Mouse (Mus musculus): ENCODE measurements around the gene Depdc5.

Gene Depdc5

DNA sequence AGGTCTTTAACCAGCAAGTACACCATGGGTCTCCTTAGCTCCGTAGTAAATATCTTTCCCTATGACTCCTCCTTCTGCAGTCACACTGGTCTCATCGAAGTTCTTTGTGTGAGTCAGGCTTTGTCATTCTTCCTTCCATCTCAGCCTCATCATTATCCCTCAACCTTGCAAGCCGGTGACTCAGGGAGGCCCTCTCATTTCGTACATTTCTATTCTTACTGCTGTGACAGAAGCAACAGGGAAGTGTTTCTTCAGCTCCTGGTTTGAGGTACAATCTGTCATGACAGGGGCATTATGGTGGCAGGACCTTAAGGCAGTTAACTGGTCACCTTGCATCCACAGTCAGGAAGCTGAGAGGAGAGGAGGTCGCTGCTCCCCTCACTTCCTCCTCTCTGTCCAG, 139.3 kb downstream of the Depdc5 start:
- peak; percentile 85 for DNase-seq (ENCODE audit: low read depth)

- DNase-seq (ENCODE audit: low read depth), result no peak
Observed at GRCm38 (mm10) chr5:33003500-33003899, 140.0 kb downstream of the Depdc5 start.

DNA sequence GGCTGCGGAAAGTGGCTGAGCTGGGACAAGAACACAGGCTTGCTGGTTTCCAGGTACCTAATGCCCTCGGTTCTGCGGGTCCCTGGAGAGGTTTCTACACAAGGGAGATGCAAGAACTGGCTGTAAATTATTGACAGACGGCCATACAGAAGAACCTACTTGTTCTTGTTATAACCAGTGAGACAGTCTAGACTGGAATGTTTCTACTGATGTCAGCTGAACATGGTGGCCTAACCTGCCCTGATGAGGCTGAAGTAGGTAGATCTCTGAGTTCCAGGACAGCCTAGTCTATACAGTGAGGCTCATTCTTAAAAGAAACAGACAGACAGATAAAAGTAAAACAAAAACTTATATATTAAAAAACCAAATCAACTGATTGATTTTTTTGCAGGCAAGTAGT, 140.6 kb downstream of the Depdc5 start:
- no peak for DNase-seq (ENCODE audit: low read depth)

DNA sequence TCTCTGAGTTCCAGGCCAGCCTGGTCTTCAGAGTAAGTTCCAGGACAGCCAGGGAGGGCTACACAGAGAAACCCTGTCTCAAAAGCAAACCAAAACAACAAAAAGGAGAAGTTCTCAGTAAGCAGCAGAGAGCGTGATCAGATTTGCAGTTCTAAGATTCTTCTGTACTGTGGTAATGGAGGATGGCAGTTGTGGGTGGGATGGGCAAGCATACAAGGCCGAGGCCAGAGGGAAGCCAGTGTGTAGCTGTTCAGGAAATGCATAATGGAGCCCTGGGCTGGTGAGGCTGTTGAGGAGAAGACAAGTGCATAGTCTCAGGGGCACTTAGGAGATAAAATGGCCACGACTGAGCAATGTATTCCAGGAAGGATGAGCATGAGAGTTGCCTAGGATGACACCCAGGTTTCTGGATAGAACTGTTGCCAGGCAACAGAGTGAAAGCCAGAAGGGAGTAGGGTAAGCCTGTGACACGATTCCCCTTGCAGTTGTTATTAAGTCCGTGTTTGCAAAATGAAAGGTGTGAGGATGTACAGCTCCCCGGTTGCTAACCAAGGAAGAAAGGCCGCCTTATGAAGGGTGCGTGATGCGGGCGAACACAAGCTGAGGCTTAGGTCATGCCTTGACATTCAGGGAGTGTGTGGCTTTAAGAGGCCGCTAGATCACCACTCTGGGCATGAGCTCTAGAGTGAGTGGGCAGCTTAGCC, 142.1 kb downstream of the Depdc5 start:
- DNase-seq (ENCODE audit: low read depth), result peak; percentile 63

DNA sequence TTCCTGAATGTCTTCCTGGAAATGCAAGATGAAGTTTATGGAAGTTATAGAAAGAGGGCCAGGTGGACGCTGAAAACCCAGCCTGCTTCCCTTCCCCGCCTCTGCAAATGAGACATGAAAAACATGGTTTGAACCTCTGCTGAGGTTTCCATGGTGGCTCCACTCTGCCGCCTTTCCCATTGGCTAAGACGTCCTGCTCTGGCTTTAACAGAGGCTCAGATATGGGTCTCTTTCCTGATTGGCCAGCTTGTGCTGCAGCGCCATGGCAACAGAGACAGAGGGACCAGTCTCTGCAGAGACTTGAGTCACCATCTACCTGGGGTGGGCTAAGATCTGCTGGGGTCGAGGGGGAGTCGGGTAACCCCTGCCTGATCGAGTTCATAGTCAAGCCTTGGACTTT, 143.2 kb downstream of the Depdc5 start:
- DNase-seq (ENCODE audit: low read depth), result no peak

GRCm38 (mm10) chr5:33007371-33007770, 143.9 kb downstream of the Depdc5 start:
- DNase-seq (ENCODE audit: low read depth), result peak; percentile 63

GRCm38 (mm10) chr5:33009301-33009700, 145.8 kb downstream of the Depdc5 start:
- DNase-seq (ENCODE audit: low read depth), result no peak

DNA sequence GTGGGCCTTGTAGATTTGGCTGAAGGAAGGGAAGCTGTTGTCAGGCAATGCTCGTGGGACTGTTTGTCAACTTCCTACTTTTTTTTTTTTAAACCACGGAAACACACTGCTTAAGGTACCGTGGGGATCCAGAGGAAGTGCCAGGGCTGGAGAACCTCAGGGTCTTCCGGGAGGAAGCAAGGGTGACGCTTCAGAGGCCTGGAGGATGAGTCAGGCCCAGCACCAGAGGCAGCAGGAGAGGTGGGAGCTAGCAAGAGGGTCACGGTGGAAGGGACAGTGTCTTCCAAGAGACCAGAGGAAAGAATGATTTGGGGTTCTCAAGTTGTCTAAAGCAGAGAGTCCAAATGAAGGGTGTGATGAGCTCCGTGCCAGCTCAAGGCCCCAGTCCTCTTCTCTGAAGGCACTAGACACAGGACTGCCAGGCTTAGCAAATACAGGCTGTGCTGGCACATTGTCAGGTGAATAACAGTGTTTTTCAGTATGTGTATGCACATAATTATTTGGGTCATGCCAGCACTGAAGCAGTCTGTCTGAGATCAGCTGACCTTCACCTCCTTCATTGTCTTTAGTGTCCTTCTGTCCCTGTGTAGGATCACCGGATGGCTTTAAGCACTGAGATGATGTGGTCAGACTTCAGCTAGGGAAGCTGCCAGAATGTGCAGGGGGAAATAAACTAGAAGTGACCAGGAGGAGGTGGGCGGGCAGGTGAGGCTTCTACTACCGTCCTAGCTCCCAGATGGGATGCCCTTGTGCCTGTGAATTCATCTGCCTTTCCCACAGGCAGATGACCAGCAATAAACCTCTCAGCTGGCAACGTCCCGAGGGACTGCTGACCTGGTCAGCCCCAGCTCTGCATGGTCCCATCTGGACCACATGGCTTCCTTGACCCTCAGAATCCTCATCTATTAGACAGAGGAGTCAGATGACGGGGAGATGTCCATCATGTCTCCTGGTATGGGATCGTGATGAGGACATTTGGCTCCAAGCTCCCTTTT, 146.6 kb downstream of the Depdc5 start:
- peak; percentile 84 for DNase-seq (ENCODE audit: low read depth)

DNA sequence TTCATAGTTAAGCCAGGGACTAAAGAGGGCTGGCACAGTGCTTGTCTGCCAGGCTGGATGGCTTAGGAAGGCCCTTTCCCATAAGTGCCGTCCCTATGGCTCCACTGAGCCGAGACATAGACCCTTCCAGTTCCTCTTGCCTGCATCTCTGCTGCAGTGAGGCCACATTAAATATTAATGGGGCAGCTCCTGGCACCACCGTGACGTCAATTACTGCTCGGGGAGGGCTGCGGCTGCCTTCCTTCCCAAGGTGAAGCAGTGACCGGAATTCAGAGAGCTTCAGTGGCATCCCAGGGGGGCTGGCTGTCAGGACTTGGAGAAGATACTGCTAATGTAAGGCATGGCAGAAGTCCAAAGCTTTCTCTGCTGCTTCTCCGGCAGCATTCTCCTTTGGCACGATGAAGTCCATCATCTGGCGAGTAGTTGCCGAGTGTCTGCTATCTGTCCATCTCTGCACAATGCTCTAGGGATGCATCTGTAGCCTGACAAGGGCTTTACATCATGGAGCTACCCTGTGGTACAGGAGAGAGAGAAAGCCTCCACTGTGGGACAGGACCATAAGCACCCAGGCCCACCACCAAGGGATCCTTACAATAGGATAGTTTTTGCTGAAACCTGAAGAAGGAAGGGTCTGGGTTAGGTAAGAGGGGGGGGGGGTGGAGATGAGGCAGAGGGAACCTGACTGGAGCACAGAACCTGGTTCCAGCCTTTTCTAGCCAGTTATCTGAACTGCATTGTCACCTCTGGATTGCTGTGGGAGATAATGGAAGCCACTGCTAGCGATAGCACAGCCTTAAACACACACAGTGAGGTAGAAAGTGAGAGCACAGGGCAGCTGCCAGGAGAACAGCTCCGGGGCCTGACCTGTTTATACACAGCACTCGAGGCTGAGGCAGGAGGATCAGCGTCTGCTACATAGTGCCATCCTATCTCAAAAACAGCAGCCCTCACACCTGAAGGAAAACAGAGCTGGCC, 147.9 kb downstream of the Depdc5 start:
- no peak for DNase-seq (ENCODE audit: low read depth)

- no peak for DNase-seq (ENCODE audit: low read depth)
Observed at GRCm38 (mm10) chr5:33014096-33014495, 150.6 kb downstream of the Depdc5 start.

DNA sequence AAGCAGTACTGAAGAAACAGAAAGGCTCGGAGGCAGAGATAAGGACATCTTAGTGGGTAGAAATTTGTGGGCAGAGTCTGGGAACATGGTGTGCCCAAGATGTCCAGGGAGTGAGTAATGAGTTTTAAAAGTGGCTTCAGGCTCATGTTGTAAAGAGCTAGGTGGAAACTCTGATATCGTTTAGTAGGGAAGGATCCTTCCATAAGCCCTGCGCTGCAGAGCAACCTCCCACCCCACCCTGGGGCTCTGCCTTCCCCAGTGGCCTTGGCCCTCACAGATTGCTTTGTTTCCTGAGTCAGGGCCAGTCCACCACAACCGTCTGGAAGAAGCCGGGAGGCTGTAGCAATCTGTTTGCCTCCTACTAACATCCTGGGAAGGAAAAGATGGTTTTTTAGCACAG, 152.1 kb downstream of the Depdc5 start:
- peak; percentile 64 for DNase-seq (ENCODE audit: low read depth)

DNA sequence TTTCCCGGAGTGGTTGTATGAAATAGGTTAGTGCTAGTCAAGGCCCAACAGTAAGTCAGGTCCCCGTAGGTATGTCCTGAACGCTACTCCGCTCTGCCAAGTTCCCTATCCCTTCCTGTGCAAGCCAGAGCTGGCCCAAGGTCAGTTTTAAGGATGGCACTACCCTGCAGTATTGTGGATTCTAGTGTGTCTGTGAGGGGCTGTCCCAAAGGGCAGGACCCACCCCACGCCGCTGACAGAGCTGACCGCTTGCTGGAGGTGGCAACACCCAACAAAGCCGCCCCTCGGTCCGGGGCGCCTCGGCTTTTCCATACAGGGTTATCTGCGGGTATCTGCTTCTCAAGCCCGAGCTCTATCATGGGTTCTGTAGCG, 154.7 kb downstream of the Depdc5 start:
- no peak for DNase-seq (ENCODE audit: low read depth)

- peak; percentile 97 for DNase-seq (ENCODE audit: low read depth)
Observed at GRCm38 (mm10) chr5:33018561-33019425, 155.3 kb downstream of the Depdc5 start, which contains the start of gene Ywhah. Gene Ywhah, plus strand, starts transcription at chr5:33018816.

- no peak for DNase-seq (ENCODE audit: low read depth)
Observed at GRCm38 (mm10) chr5:33019426-33019821, 155.9 kb downstream of the Depdc5 start.

- peak; percentile 52 for DNase-seq (ENCODE audit: low read depth)
Observed at GRCm38 (mm10) chr5:33021622-33022021, 158.1 kb downstream of the Depdc5 start.

DNA sequence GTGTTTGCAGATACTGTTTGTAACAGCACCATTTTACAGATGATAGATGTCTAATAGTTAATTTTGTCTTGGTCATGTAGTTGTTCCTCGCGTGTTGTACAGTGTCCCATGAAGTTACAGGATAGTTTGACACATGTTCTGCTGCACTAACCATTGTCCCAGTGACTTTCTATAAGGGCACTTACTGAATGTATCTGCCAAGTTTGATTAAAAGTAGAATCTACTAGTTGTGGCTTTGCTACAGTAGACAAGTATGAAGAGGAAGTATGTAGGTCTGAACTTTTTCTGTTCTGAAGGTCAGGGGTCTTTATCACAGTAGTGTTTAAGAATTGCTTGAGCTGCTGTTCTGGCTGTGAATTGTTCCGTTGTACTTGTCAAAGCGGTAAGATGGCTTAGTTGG, 159.8 kb downstream of the Depdc5 start:
- DNase-seq (ENCODE audit: low read depth), result no peak

- DNase-seq (ENCODE audit: low read depth), result peak; percentile 65
Observed at GRCm38 (mm10) chr5:33024474-33024873, 161.0 kb downstream of the Depdc5 start.

DNA sequence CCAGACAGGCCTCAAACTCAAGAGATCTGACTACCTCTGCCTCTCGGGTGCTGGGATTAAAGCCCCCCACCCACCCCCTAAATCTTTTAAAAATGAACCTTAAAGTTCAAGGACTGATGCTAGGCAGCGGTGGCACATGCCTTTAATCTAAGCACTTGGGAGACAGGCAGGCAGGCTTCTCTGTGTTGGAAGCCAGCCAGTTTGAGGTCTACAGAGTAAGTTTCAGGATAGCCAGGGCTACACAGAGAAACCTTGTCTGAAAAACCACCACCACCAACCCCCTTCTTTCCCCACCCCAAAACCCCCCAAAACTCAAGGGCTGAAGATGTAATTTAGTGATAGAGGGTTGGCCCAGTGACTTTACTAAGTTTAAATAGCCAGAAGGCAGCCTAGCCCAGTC, 165.2 kb downstream of the Depdc5 start:
- DNase-seq (ENCODE audit: low read depth), result no peak

GRCm38 (mm10) chr5:33030425-33031175, 167.1 kb downstream of the Depdc5 start:
- no peak for DNase-seq (ENCODE audit: low read depth)

Data from 416B (cell line).